In the genomic region with DNA sequence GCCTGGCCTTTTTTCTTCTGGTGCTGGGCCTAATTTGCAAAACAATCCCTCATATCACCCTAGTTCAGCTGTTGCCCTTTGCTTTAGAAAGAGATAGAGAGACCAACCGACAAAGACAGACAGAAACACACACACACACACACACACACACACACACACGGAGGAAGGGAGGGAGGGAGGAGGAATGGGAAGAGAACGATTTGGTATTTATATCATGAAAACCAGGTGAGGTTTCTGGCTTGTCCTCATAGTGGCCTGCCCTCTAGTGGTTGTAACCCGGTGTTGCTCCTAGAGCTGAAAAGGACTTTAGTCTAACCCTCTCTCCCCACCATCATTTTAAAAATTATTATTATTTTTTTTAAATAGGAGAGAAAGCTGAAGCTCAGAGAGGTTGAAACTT, we compare ENCODE assay signal across 9 mouse cellular contexts. TPM values are rescaled to one million over a fixed set of nuclear protein-coding genes. Genes with fewer than 3 reads are reported as not detected.
DNase-seq lines count a peak whose midpoint lies in the region; ATAC-seq and TF ChIP-seq lines count a peak whose summit lies in the region.
"Had no signal": no experiment of that assay in that cellular context is flagged by ENCODE, and none has a peak within 500 bp of the region (broad histone marks: within the 10 kb centered on the region; RNA-seq: fewer than 3 reads in every experiment).

No protein-coding gene starts in this region.

- no peak overlapping the region for H3K4me2 ChIP-seq in midbrain, embryonic 15.5 days
- no peak overlapping the region for H3K4me2 ChIP-seq in limb, embryonic 11.5 days (ENCODE audit: low read depth, severe bottlenecking)
- H3K4me2 ChIP-seq in neural tube, embryonic 11.5 days (ENCODE audit: low read depth) = no peak overlapping the region

- DNase-seq in midbrain, embryonic 10.5 days (ENCODE audit: low spot score) = peak; percentile 47
- no peak for DNase-seq in Patski (ENCODE audit: low read depth, low spot score)
- peak; percentile 67 for DNase-seq in heart, postnatal 4 days
- DNase-seq in limb, embryonic 11.5 days (ENCODE audit: low spot score) = peak; percentile 71
- peak; percentile 53 for DNase-seq in neural tube, embryonic 11.5 days (ENCODE audit: low spot score)
- no peak for DNase-seq in ovary, postnatal 36 days (ENCODE audit: low spot score)

- H3K4me1 ChIP-seq in midbrain, embryonic 10.5 days = no peaks in the 10 kb centered on the region
- no peaks in the 10 kb centered on the region for H3K4me1 ChIP-seq in midbrain, embryonic 15.5 days
- no peaks in the 10 kb centered on the region for H3K4me1 ChIP-seq in limb, embryonic 11.5 days (ENCODE audit: control insufficient read depth, insufficient read depth, low read length)
- no peaks in the 10 kb centered on the region for H3K4me1 ChIP-seq in neural tube, embryonic 11.5 days (ENCODE audit: control insufficient read depth, insufficient read depth, low read length)

- peak; percentile 83 for TF ChIP-seq CTCF in Patski (IDR thresholded peaks at IDR 0.05)

- H3K9me3 ChIP-seq in midbrain, embryonic 10.5 days (replicated peaks) = no peaks in the 10 kb centered on the region
- no peaks in the 10 kb centered on the region for H3K9me3 ChIP-seq in midbrain, embryonic 15.5 days
- no peaks in the 10 kb centered on the region for H3K9me3 ChIP-seq in limb, embryonic 11.5 days (ENCODE audit: control insufficient read depth, low read length)
- no peaks in the 10 kb centered on the region for H3K9me3 ChIP-seq in neural tube, embryonic 11.5 days (ENCODE audit: control insufficient read depth, low read length)
- H3K9me3 ChIP-seq: megakaryocyte, embryonic 14.5 days had no signal

- ATAC-seq in midbrain, embryonic 15.5 days (replicated peaks) = no peak; the same call in 1 of the 2 replicates
- no peak for ATAC-seq in Patski
- peak; percentile 78 for ATAC-seq in common myeloid progenitor, adult 5-6 weeks (replicated peaks; ENCODE audit: low read depth, poor library complexity, severe bottlenecking)
- no peak for ATAC-seq in limb, embryonic 11.5 days (ENCODE audit: insufficient number of reproducible peaks, low FRiP score, low TSS enrichment, low read depth)
- ATAC-seq in neural tube, embryonic 11.5 days (ENCODE audit: insufficient read depth, low FRiP score, low TSS enrichment) = no peak

- in situ Hi-C loops in Patski (cut with MboI; ENCODE audit: low pct_unique_long_range_greater_than_20kb) = loop anchor here (5.0 to 10.0 kb wide), 3 partner anchors 67 to 235 kb away; no protein-coding TSS in a partner anchor

- WGBS in midbrain, embryonic 10.5 days = 3% methylated on average over 4 of the region's 4 CpGs
- WGBS in midbrain, embryonic 15.5 days = 2% methylated on average over 4 of the region's 4 CpGs
- 3% methylated on average over 4 of the region's 4 CpGs for WGBS in limb, embryonic 11.5 days
- 8% methylated on average over 4 of the region's 4 CpGs for WGBS in neural tube, embryonic 11.5 days

- H3K27me3 ChIP-seq in midbrain, embryonic 10.5 days (ENCODE audit: low read depth, poor library complexity, severe bottlenecking) = no peaks in the 10 kb centered on the region
- no peaks in the 10 kb centered on the region for H3K27me3 ChIP-seq in midbrain, embryonic 15.5 days (replicated peaks)
- no peaks in the 10 kb centered on the region for H3K27me3 ChIP-seq in Patski
- no peaks in the 10 kb centered on the region for H3K27me3 ChIP-seq in limb, embryonic 11.5 days (ENCODE audit: control insufficient read depth, insufficient read depth, low read length)
- no peaks in the 10 kb centered on the region for H3K27me3 ChIP-seq in neural tube, embryonic 11.5 days (ENCODE audit: control insufficient read depth, insufficient read depth, low read length)
- H3K27me3 ChIP-seq: megakaryocyte, embryonic 14.5 days had no signal

- H3K9ac ChIP-seq in midbrain, embryonic 15.5 days = no peak overlapping the region
- H3K9ac ChIP-seq in limb, embryonic 11.5 days (ENCODE audit: low read length) = no peak overlapping the region
- no peak overlapping the region for H3K9ac ChIP-seq in neural tube, embryonic 11.5 days (ENCODE audit: low read length)

- CTCF ChIA-PET in Patski (lab: Charles Lee) = interaction anchor here (0.7 to 4.0 kb wide), 33 partner anchors 10 to 235 kb away, joined by 3 to 33 read pairs (median 5); no protein-coding TSS in a partner anchor

- H3K36me3 ChIP-seq in midbrain, embryonic 10.5 days = no peaks in the 10 kb centered on the region
- no peaks in the 10 kb centered on the region for H3K36me3 ChIP-seq in midbrain, embryonic 15.5 days (replicated peaks)
- H3K36me3 ChIP-seq in limb, embryonic 11.5 days (ENCODE audit: control insufficient read depth, insufficient read depth, low read length) = no peaks in the 10 kb centered on the region
- H3K36me3 ChIP-seq in neural tube, embryonic 11.5 days (ENCODE audit: control insufficient read depth, insufficient read depth, low read length) = no peaks in the 10 kb centered on the region

- no peak overlapping the region for H3K27ac ChIP-seq in midbrain, embryonic 10.5 days (replicated peaks)
- H3K27ac ChIP-seq in midbrain, embryonic 15.5 days = no peak overlapping the region
- no peak overlapping the region for H3K27ac ChIP-seq in limb, embryonic 11.5 days (replicated peaks; ENCODE audit: low read depth, low read length)
- no peak overlapping the region for H3K27ac ChIP-seq in neural tube, embryonic 11.5 days (ENCODE audit: low read depth, low read length)

- H3K4me3 ChIP-seq in midbrain, embryonic 10.5 days = no peak overlapping the region
- H3K4me3 ChIP-seq in midbrain, embryonic 15.5 days = no peak overlapping the region
- H3K4me3 ChIP-seq in limb, embryonic 11.5 days (ENCODE audit: low read depth, low read length) = no peak overlapping the region
- no peak overlapping the region for H3K4me3 ChIP-seq in neural tube, embryonic 11.5 days (ENCODE audit: low read depth, low read length)
- H3K4me3 ChIP-seq: megakaryocyte, embryonic 14.5 days had no signal

- POLR2A ChIA-PET in Patski (lab: Charles Lee) = interaction anchor here (0.5 to 1.8 kb wide), 9 partner anchors 20 to 254 kb away, joined by 3 to 6 read pairs (median 3); no protein-coding TSS in a partner anchor

RNA-seq across cellular contexts. Expression of gene Snx27, which starts 19.4 kb away (rescaled TPM):
- 44.8 and 48.6 TPM in 2 replicates for polyA plus RNA-seq in midbrain, embryonic 10.5 days (2016; fragmentation: Nextera tagmentation; extraction: Ambion mirVana)
- polyA plus RNA-seq in midbrain, embryonic 15.5 days (2015; fragmentation: Nextera tagmentation; extraction: Ambion mirVana) = 86.4 and 94.7 TPM in 2 replicates
- 83.8 TPM for polyA plus RNA-seq in Patski (2021)
- total RNA-seq in common myeloid progenitor, adult 5-6 weeks (2017) = 24.8 and 26.5 TPM in 2 replicates
- total RNA-seq in heart, postnatal 4 days (2021) = 10 to 100 TPM; 31.8 to 31.9 TPM
- polyA plus RNA-seq in limb, embryonic 11.5 days (2014; fragmentation: Nextera tagmentation; extraction: Ambion mirVana) = 35.1 and 35.9 TPM in 2 replicates
- polyA plus RNA-seq in neural tube, embryonic 11.5 days (2014; fragmentation: Nextera tagmentation; extraction: Ambion mirVana) = 36.4 and 39.9 TPM in 2 replicates

RNA-seq across cellular contexts. Expression of gene Gm10972, which starts 41.0 kb away (rescaled TPM):
- not detected in 2 replicates for polyA plus RNA-seq in midbrain, embryonic 10.5 days (2016; fragmentation: Nextera tagmentation; extraction: Ambion mirVana)
- polyA plus RNA-seq in midbrain, embryonic 15.5 days (2015; fragmentation: Nextera tagmentation; extraction: Ambion mirVana) = not detected in 2 replicates
- not detected for polyA plus RNA-seq in Patski (2021)
- not detected in 2 replicates for total RNA-seq in common myeloid progenitor, adult 5-6 weeks (2017)
- total RNA-seq in heart, postnatal 4 days (2021) = not detected
- polyA plus RNA-seq in limb, embryonic 11.5 days (2014; fragmentation: Nextera tagmentation; extraction: Ambion mirVana) = not detected in 2 replicates
- polyA plus RNA-seq in neural tube, embryonic 11.5 days (2014; fragmentation: Nextera tagmentation; extraction: Ambion mirVana) = not detected in 2 replicates

RNA-seq across cellular contexts. Expression of gene Tuft1, which starts 56.7 kb away (rescaled TPM):
- 3.9 and 4.1 TPM in 2 replicates for polyA plus RNA-seq in midbrain, embryonic 10.5 days (2016; fragmentation: Nextera tagmentation; extraction: Ambion mirVana)
- polyA plus RNA-seq in midbrain, embryonic 15.5 days (2015; fragmentation: Nextera tagmentation; extraction: Ambion mirVana) = 4.9 and 5.8 TPM in 2 replicates
- 62.3 TPM for polyA plus RNA-seq in Patski (2021)
- total RNA-seq in common myeloid progenitor, adult 5-6 weeks (2017) = 5.6 and 5.7 TPM in 2 replicates
- 10 to 100 TPM in 1 of 2 experiments, 1 to 10 TPM in 1; 8.1 to 10.2 TPM for total RNA-seq in heart, postnatal 4 days (2021)
- polyA plus RNA-seq in limb, embryonic 11.5 days (2014; fragmentation: Nextera tagmentation; extraction: Ambion mirVana) = 4.0 and 4.7 TPM in 2 replicates
- polyA plus RNA-seq in neural tube, embryonic 11.5 days (2014; fragmentation: Nextera tagmentation; extraction: Ambion mirVana) = 3.4 and 3.6 TPM in 2 replicates

Comparison
In these comparisons a context has a peak if more than half of its experiments do, and no peak if none do; other contexts are left out.
1. DNase-seq: peak in midbrain, embryonic 10.5 days (single experiment), heart, postnatal 4 days (single experiment), limb, embryonic 11.5 days (single experiment) and neural tube, embryonic 11.5 days (single experiment); none in Patski (single experiment) and ovary, postnatal 36 days (single experiment).